Mouse (Mus musculus): ENCODE results near the gene Eipr1. TPM values are rescaled to one million over a fixed set of nuclear protein-coding genes. Genes with fewer than 3 reads are reported as not detected.
"Not testable (repeated sequence)": the region's sequence is repeated elsewhere in the genome, so short reads cannot be mapped to it uniquely, and the experiment has no call there.

Eipr1 gene
- polyA plus RNA-seq, 1 experiment from 2014 or later = 36.0 TPM

DNA sequence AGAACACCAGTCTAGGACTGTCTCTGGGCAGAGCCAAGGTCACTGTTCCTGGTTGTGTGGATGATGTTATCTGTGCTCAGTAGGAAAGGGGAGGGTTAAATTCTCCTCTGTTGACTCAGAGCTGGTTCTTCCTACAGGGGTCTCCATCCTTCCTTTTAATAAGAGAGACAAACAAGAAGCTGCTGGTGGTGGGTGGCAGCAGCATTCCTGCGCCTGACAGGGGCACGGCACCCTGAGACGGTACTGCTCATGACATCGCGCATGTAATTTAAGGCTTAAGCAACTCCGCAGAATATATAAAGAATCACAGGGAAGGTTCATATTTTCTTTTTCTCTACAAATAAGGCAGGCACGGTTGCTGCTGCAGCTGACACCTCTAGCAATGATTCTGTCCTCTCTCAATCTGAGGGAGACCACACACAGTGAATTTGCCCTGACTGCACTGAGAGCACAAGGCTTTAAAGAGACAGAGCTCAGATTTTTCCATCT, 155.2 kb downstream of the Eipr1 start:
- DNase-seq (ENCODE audit: low spot score) = no peak
- H3K9me3 ChIP-seq = no peaks in the 10 kb centered on the region
- H3K27me3 ChIP-seq (ENCODE audit: insufficient read depth, poor library complexity, severe bottlenecking) = 0 out of 2 replicates have a peak, but pooled peaks cover 10% of the 10 kb centered on the region
- no peak overlapping the region; the same call in 1 of the 2 replicates for H3K4me3 ChIP-seq
- no peak overlapping the region for H3K27ac ChIP-seq
- H3K4me1 ChIP-seq = peaks cover 20% of the 10 kb centered on the region
- 27% methylated on average over 7 of the region's 7 CpGs for WGBS
- H3K36me3 ChIP-seq = no peaks in the 10 kb centered on the region

DNA sequence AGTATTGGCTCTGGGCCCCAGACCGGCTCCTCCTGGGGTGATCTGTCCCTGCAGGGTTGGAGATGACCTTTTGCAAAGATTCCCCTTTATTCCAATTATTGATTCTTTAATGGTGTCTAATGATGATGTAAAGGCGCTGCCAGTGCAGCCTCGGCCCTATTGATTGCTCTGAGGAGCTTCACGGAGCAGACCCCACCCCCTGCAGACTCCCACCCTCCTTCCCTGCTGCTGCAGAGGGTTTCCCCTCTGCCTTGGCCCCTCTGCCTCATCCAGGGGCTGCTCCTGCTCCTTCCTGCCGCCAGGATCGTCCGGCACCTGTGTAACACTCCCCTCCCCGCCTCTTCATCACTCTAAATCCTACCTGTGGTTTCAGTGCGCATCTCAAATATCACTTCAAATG, 156.2 kb downstream of the Eipr1 start:
- Histone ChIP-seq H3K36me3 (no peaks in the 10 kb centered on the region), H3K4me3 (no peak overlapping the region), H3K27me3 (ENCODE audit: insufficient read depth, poor library complexity, severe bottlenecking) (0 out of 2 replicates have a peak, but pooled peaks cover 10% of the 10 kb centered on the region), H3K27ac (0 out of 2 replicates have a peak overlapping the region, but pooled peaks have one; percentile 18), H3K4me1 (peaks cover 29% of the 10 kb centered on the region), H3K9me3 (no peaks in the 10 kb centered on the region)
- WGBS = 43% methylated on average over 9 of the region's 9 CpGs
- DNase-seq (ENCODE audit: low spot score) = no peak

DNA sequence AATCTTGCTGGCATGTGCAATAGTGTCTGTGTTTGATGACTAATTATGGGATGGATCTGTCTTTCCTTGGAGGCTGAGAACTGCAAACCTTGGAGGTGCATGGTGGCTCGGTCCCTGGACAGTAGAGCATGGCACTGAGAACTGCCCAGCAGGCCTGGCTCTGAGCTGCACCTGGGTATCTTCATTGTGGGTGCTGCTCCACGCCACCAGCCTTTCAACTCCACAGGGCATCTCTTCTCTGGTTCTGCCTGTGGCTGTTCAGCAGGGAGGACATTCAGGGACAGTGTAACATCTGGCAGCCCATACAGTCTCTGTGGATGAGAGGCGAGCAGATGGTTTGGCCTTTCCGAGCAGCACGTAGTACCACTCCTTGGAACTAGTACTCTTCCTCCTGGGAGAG, 158.2 kb downstream of the Eipr1 start:
- Histone ChIP-seq H3K27ac (no peak overlapping the region), H3K4me3 (no peak overlapping the region), H3K9me3 (no peaks in the 10 kb centered on the region), H3K4me1 (peaks cover 29% of the 10 kb centered on the region), H3K36me3 (no peaks in the 10 kb centered on the region), H3K27me3 (ENCODE audit: insufficient read depth, poor library complexity, severe bottlenecking) (0 out of 2 replicates have a peak, but pooled peaks cover 10% of the 10 kb centered on the region)
- WGBS = 82% methylated on average over 5 of the region's 5 CpGs
- DNase-seq (ENCODE audit: low spot score) = no peak

DNA sequence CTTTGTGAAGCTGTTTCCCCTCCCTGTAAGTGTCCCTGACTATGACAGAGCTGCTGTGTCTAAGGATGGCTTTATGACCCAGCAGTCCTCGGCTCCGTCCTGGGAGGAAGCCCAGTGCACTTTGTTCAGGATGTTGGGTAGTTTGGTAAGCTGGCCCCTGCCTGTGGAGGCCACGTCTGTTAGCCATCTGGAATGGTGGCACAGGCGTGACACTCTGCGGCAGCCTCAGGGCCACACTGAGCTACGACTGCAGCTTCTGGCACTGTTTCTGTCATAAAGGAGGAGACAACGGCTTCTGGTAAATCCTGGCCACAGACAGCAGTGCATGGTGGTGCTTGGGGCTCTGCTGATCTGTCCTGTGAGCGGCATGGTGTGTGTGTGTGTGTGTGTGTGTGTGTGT, 159.0 kb downstream of the Eipr1 start:
- Histone ChIP-seq H3K9me3 (no peaks in the 10 kb centered on the region), H3K4me3 (no peak overlapping the region), H3K27me3 (ENCODE audit: insufficient read depth, poor library complexity, severe bottlenecking) (0 out of 2 replicates have a peak, but pooled peaks cover 10% of the 10 kb centered on the region), H3K36me3 (no peaks in the 10 kb centered on the region), H3K27ac (no peak overlapping the region), H3K4me1 (peaks cover 29% of the 10 kb centered on the region)
- DNase-seq (ENCODE audit: low spot score) = no peak
- 67% methylated on average over 8 of the region's 8 CpGs for WGBS

DNA sequence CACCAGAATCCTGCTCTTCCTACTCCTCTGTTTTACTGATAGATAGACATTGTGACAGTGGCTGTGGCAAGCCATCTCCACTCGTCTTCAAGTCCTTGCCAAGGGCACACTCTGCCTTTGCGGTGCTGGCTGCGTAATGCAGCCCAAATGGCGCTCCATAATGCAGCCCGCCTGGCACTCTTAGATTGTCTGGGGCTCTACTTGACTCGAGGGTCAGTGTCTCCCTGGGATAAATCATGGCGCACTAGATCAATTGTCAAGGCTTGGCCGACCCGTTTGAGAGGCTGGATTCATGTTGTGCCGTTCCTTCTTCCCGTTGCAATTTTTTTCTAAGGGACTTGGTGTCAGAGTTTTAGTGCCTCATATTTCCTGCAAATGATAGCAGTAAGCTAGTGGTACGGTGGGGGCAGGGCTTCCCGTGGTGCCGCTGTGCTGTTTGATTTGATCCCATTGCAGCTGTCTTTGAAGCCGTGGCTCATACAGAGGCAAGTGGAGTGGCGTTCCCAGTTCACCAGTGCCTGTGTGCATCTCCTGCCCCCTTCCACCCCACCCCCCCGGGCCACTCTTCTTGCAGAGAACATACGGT, 160.8 kb downstream of the Eipr1 start:
- H3K27me3 ChIP-seq (ENCODE audit: insufficient read depth, poor library complexity, severe bottlenecking) = 0 out of 2 replicates have a peak, but pooled peaks cover 10% of the 10 kb centered on the region
- WGBS = 82% methylated on average over 18 of the region's 18 CpGs
- DNase-seq (ENCODE audit: low spot score) = no peak
- H3K9me3 ChIP-seq = no peaks in the 10 kb centered on the region
- H3K36me3 ChIP-seq = no peaks in the 10 kb centered on the region
- no peak overlapping the region for H3K27ac ChIP-seq
- H3K4me1 ChIP-seq = peaks cover 18% of the 10 kb centered on the region
- no peak overlapping the region for H3K4me3 ChIP-seq

DNA sequence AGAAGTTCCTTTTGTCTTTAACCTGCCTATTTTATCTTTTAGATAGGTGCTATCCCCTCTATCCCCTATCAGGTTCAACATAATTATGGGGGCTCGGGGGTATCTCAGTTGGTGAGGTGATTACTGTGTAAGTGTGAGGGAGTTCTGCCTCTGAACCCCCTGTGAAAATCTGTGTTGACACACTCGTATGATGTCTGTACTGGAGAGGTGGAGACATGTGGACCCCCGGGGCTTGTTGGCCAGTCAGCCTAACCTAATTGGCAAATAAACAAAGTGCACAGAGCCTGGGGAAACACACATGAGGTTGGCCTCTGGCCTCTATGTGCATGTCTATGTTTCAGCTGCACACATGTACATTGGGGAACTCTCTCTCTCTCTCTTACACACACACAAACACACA, 161.5 kb downstream of the Eipr1 start:
- 54% methylated on average over 3 of the region's 3 CpGs for WGBS
- Histone ChIP-seq H3K36me3 (no peaks in the 10 kb centered on the region), H3K27me3 (ENCODE audit: insufficient read depth, poor library complexity, severe bottlenecking) (0 out of 2 replicates have a peak, but pooled peaks cover 8% of the 10 kb centered on the region), H3K9me3 (no peaks in the 10 kb centered on the region), H3K4me1 (peaks cover 11% of the 10 kb centered on the region), H3K4me3 (no peak overlapping the region), H3K27ac (no peak overlapping the region)
- DNase-seq (ENCODE audit: low spot score) = no peak

DNA sequence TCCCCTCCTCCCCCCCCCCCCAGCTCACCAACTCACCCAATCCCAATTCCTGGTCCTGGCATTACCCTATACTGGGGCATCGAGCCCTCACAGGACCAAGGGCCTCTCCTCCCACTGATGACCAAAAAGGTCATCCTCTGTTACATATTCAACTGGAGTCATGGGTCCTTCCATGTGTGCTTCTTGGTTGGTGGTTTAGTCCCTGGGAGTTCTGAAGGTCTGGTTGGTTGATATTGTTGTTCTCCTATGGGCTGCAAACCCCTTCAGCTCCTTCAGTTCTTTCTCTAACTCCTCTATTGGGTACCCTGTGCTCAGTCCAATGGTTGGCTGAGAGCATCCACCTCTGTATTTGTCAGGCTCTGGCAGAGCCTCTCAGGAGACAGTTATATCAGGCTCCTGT, 162.5 kb downstream of the Eipr1 start:
- not testable (repeated sequence) for H3K9me3 ChIP-seq; DNase-seq (ENCODE audit: low spot score); H3K4me3 ChIP-seq; H3K27me3 ChIP-seq (ENCODE audit: insufficient read depth, poor library complexity, severe bottlenecking); H3K27ac ChIP-seq; H3K36me3 ChIP-seq
- H3K4me1 ChIP-seq = peaks cover 11% of the 10 kb centered on the region
- 74% methylated on average over 1 of the region's 1 CpGs for WGBS

Other genes starting within 250 kb of the Eipr1 start
- 0.12 and 0.18 TPM in 2 replicates for gene Dcdc2c, start 199.4 kb upstream of the Eipr1 start, polyA plus RNA-seq (2016; fragmentation: Nextera tagmentation; extraction: Ambion mirVana)
- gene Allc, start 169.3 kb upstream of the Eipr1 start, polyA plus RNA-seq (2016; fragmentation: Nextera tagmentation; extraction: Ambion mirVana) = not detected in 2 replicates
- gene Colec11, start 128.4 kb upstream of the Eipr1 start, polyA plus RNA-seq (2016; fragmentation: Nextera tagmentation; extraction: Ambion mirVana) = 6.9 and 9.9 TPM in 2 replicates
- 484 and 569 TPM in 2 replicates for gene Rps7, start 115.8 kb upstream of the Eipr1 start, polyA plus RNA-seq (2016; fragmentation: Nextera tagmentation; extraction: Ambion mirVana)
- 24.6 and 28.9 TPM in 2 replicates for gene Rnaseh1, start 102.2 kb upstream of the Eipr1 start, polyA plus RNA-seq (2016; fragmentation: Nextera tagmentation; extraction: Ambion mirVana)
- 42.9 and 56.2 TPM in 2 replicates for gene Adi1, start 76.6 kb upstream of the Eipr1 start, polyA plus RNA-seq (2016; fragmentation: Nextera tagmentation; extraction: Ambion mirVana)
- 31.6 and 34.0 TPM in 2 replicates for gene Trappc12, start 1.3 kb upstream of the Eipr1 start, polyA plus RNA-seq (2016; fragmentation: Nextera tagmentation; extraction: Ambion mirVana)

All from heart, embryonic 10.5 days (tissue).